Mouse (Mus musculus) forebrain, embryonic 16.5 days (tissue): Measurements from ENCODE around the gene Specc1. TPM values are rescaled to one million over a fixed set of nuclear protein-coding genes. Genes with fewer than 3 reads are reported as not detected.

ENCODE experiments used
- ATAC-seq: fragments of 200-750 bp; cut with Nextera tagmentation; 2 replicates; pipeline ENCODE4 v1.8.0; 2017; ENCODE audit warnings: mild to moderate bottlenecking, moderate library complexity
- H3K27ac ChIP-seq: fragments of 300-500 bp; sonication (generic); 2 replicates; pipeline ENCODE4 v1.5.1; 2014; ENCODE audit warnings: low read length, control low read depth
- H3K27me3 ChIP-seq: fragments of 300-500 bp; sonication (generic); replicated peaks from 2 replicates; pipeline ENCODE4 v1.6.1; 2014; ENCODE audit warnings: low read length; ENCODE audit not compliant: control insufficient read depth, insufficient read depth
- H3K36me3 ChIP-seq: fragments of 300-500 bp; sonication (generic); 2 replicates; pipeline ENCODE4 v1.6.1; 2014; ENCODE audit not compliant: control insufficient read depth, insufficient read depth
- H3K4me1 ChIP-seq: fragments of 300-500 bp; sonication (generic); replicated peaks from 2 replicates; pipeline ENCODE4 v1.6.1; 2014; ENCODE audit warnings: low read length; ENCODE audit not compliant: control insufficient read depth, insufficient read depth
- H3K4me2 ChIP-seq: fragments of 300-500 bp; sonication (generic); 2 replicates; pipeline ENCODE4 v1.6.1; 2014; ENCODE audit warnings: mild to moderate bottlenecking, low read length, control low read depth
- H3K4me3 ChIP-seq: fragments of 300-500 bp; sonication (generic); replicated peaks from 2 replicates; pipeline ENCODE4 v1.5.1; 2014; ENCODE audit warnings: mild to moderate bottlenecking, low read length, control low read depth
- H3K9ac ChIP-seq: fragments of 300-500 bp; sonication (generic); replicated peaks from 2 replicates; pipeline ENCODE4 v1.6.1; 2014; ENCODE audit warnings: low read depth, low read length, control low read depth
- H3K9me3 ChIP-seq: fragments of 300-500 bp; sonication (generic); 2 replicates; pipeline ENCODE4 v1.6.1; 2016; ENCODE audit warnings: low read length; ENCODE audit not compliant: control insufficient read depth
- WGBS: fragments of 180-500 bp; shearing (Covaris S2); extraction: QIAGEN DNeasy Blood & Tissue Kit; methylation state at CpG from one replicate; pipeline ENCODE4 v1.1.7; 2014; 5-methylcytosine and 5-hydroxymethylcytosine counted together
- polyA plus RNA-seq: library from polyadenylated mRNA; unstranded; fragments of >200 nt; fragmentation: Nextera tagmentation; extraction: Ambion mirVana; gene quantifications from 2 replicates; pipeline ENCODE4 v1.2.1, GENCODE M21; 2015

The Specc1 gene
- polyA plus RNA-seq, 1 experiment from 2014 or later = 9.4 TPM

- Histone ChIP-seq H3K9me3 (no peaks in the 10 kb centered on the region), H3K4me1 (peaks cover 5% of the 10 kb centered on the region), H3K36me3 (no peaks in the 10 kb centered on the region), H3K9ac (no peak overlapping the region), H3K4me2 (no peak overlapping the region), H3K27ac (no peak overlapping the region), H3K27me3 (no peaks in the 10 kb centered on the region), H3K4me3 (no peak overlapping the region)
- 79% methylated on average over 10 of the region's 10 CpGs for WGBS
- ATAC-seq = no peak
Observed at GRCm38 (mm10) chr11:62018315-62019205, 62.0 kb downstream of the Specc1 start.

DNA sequence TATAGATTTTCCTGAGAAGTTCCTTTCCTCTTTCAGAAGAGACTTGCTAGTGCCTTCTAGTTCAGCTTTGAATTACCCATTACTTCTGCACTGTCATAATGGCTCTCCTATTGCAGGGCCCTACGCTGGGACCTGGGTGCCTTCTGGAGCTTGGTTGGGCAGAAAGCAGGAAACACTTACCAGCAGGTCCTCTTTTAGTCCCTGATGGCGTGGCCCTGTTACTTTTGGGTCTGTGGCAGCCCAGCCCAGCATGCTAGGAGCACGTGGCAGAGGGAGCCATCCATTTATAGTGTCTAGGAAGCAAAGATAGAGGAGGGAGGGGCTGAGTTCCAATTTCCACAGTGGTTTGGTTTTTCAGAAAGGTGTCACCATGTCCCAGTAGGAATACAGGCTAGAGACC lies 63.3 kb downstream of the Specc1 start:
- 69% methylated on average over 3 of the region's 3 CpGs for WGBS

DNA sequence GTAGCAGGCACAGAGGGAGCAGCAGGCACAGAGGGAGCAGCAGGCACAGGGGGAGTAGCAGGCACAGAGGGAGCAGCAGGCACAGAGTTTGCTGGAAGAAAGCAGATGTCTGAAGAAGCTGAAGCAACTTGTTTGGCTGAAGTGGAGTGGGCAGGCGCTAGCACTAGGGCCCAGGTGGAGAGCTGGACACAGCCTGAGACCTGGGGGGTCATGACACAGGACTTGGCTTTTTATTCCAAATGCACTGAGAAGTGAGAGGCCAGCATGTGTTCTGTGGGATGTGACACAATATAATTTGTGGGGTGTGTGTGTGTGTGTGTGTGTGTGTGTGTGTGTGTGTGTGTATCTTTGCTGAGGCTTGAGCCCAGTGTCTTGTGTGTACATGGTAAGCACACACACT lies 64.3 kb downstream of the Specc1 start:
- no peaks in the 10 kb centered on the region for H3K27me3 ChIP-seq
- H3K9ac ChIP-seq = no peak overlapping the region
- WGBS = 89% methylated on average over 1 of the region's 1 CpGs
- no peaks in the 10 kb centered on the region for H3K36me3 ChIP-seq
- H3K4me2 ChIP-seq = no peak overlapping the region
- ATAC-seq = no peak
- no peaks in the 10 kb centered on the region for H3K9me3 ChIP-seq
- no peak overlapping the region for H3K4me3 ChIP-seq
- no peak overlapping the region for H3K27ac ChIP-seq
- H3K4me1 ChIP-seq = peaks cover 13% of the 10 kb centered on the region

More for the DNA sequence above, 63.3 kb downstream of the Specc1 start:
- H3K27ac ChIP-seq = no peak overlapping the region
- H3K27me3 ChIP-seq = no peaks in the 10 kb centered on the region
- no peaks in the 10 kb centered on the region for H3K36me3 ChIP-seq
- H3K4me2 ChIP-seq = no peak overlapping the region
- no peak overlapping the region for H3K9ac ChIP-seq
- H3K9me3 ChIP-seq = no peaks in the 10 kb centered on the region
- no peak overlapping the region for H3K4me3 ChIP-seq
- ATAC-seq = no peak
- H3K4me1 ChIP-seq = peaks cover 15% of the 10 kb centered on the region

- no peaks in the 10 kb centered on the region for H3K36me3 ChIP-seq
- no peaks in the 10 kb centered on the region for H3K9me3 ChIP-seq
- H3K4me3 ChIP-seq = no peak overlapping the region
- H3K27ac ChIP-seq = no peak overlapping the region
- H3K9ac ChIP-seq = no peak overlapping the region
- H3K4me2 ChIP-seq = no peak overlapping the region
- no peaks in the 10 kb centered on the region for H3K27me3 ChIP-seq
- H3K4me1 ChIP-seq = peaks cover 20% of the 10 kb centered on the region
- ATAC-seq = no peak
- 88% methylated on average over 3 of the region's 3 CpGs for WGBS
Observed at GRCm38 (mm10) chr11:62022105-62022504, 65.5 kb downstream of the Specc1 start.

DNA sequence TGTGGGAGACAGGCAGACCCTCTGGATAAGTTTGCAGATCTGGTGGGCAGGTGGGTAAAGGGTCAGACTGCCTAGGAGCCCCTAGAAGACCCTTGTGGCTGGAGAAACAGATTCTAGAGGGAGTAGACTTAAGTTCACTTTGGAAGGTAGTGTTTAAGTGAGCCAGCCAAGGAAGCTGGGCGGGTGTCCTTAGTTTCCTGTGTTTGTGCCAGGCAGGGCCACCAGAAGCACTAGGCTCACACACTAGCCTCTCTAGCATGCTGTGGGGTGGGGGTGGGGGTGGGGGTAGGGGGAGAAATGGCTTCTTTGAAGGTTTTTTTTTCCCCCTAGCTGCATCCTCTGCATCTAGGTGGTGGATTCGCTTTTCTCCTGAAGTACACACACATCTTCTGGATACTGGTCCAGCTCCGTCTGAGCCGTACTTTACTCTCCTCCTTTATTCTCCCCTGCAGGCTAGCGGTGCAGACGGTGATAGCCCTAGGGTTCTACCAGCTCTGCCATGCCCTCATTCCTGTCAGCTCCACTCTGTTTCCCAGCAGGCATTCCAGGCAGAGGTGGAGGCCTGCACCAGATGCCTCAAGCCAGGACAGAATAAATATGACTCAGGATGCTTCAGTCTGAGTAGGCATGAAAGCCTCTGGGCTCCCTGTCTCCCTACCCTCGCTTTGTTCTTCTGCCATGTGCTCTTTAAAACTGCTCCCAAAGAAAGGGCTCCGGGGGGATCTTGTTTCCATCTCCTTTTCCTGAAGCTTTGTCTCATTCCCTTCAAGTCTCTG lies 66.3 kb downstream of the Specc1 start:
- Histone ChIP-seq H3K27me3 (no peaks in the 10 kb centered on the region), H3K36me3 (no peaks in the 10 kb centered on the region), H3K4me1 (peaks cover 25% of the 10 kb centered on the region), H3K4me3 (no peak overlapping the region), H3K4me2 (no peak overlapping the region), H3K9me3 (no peaks in the 10 kb centered on the region), H3K27ac (no peak overlapping the region), H3K9ac (no peak overlapping the region)
- no peak for ATAC-seq
- 77% methylated on average over 8 of the region's 8 CpGs for WGBS

DNA sequence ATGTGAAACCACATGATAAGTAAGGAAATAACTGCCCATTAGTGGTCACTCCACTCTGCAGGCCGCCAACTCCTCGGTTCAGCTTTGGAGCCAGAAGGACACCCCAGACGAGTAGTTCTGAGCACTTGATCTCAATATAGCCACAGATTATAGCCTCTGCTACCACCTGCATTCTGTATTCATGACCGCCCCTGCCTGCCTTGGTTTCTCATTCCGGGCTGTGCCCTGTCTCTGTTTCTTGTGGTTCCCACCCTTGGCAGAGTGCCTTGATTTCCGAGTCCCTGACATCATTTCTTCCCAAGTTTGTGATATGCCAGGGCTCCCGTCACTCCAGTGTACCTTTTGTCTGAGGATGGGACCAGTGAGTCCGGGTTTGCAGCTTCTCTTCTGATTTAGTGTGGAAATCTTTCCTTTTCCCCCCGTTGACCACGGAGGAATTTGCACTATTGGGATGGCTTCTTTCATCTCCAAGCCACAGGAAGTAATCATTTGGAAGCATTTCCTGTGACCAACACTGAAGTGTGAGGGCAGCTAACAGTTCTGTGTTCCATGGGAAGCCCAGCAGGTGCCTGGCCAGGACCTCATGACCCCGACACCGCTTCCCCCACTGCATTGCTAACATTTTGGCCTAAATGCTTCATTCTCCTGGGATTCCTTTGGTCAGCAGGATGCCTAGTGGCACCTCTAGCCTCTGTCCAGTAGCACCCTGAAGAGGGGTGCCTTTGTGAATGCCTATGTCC lies 67.1 kb downstream of the Specc1 start:
- Histone ChIP-seq H3K4me3 (no peak overlapping the region), H3K9me3 (no peaks in the 10 kb centered on the region), H3K27ac (no peak overlapping the region), H3K27me3 (no peaks in the 10 kb centered on the region), H3K4me2 (no peak overlapping the region), H3K9ac (no peak overlapping the region), H3K36me3 (no peaks in the 10 kb centered on the region), H3K4me1 (peaks cover 25% of the 10 kb centered on the region)
- ATAC-seq = no peak
- 78% methylated on average over 12 of the region's 12 CpGs for WGBS

GRCm38 (mm10) chr11:62024234-62024601 lies 67.7 kb downstream of the Specc1 start:
- 0 out of 2 replicates have a peak overlapping the region, but pooled peaks have one; percentile 12 for H3K4me2 ChIP-seq
- H3K9ac ChIP-seq = 0 out of 2 replicates have a peak overlapping the region, but pooled peaks have one; percentile 8
- 0 out of 2 replicates have a peak overlapping the region, but pooled peaks have one; percentile 2 for H3K27ac ChIP-seq
- ATAC-seq = no peak
- H3K36me3 ChIP-seq = no peaks in the 10 kb centered on the region
- H3K4me1 ChIP-seq = peaks cover 25% of the 10 kb centered on the region
- H3K27me3 ChIP-seq = no peaks in the 10 kb centered on the region
- H3K4me3 ChIP-seq = no peak overlapping the region
- 4% methylated on average over 8 of the region's 8 CpGs for WGBS
- H3K9me3 ChIP-seq = no peaks in the 10 kb centered on the region

- no peak overlapping the region for H3K4me3 ChIP-seq
- peaks cover 25% of the 10 kb centered on the region for H3K4me1 ChIP-seq
- H3K27ac ChIP-seq = peak overlapping the region; percentile 0; the same call in 1 of the 2 replicates
- H3K27me3 ChIP-seq = no peaks in the 10 kb centered on the region
- ATAC-seq = peak; percentile 23; the same call in 1 of the 2 replicates
- no peak overlapping the region for H3K4me2 ChIP-seq
- H3K9me3 ChIP-seq = no peaks in the 10 kb centered on the region
- 21% methylated on average over 5 of the region's 5 CpGs for WGBS
- H3K9ac ChIP-seq = no peak overlapping the region
- H3K36me3 ChIP-seq = no peaks in the 10 kb centered on the region
Observed at GRCm38 (mm10) chr11:62024952-62025351, 68.4 kb downstream of the Specc1 start.

- H3K27ac ChIP-seq = no peak overlapping the region
- H3K4me1 ChIP-seq = peaks cover 25% of the 10 kb centered on the region
- H3K4me2 ChIP-seq = no peak overlapping the region
- H3K9me3 ChIP-seq = no peaks in the 10 kb centered on the region
- H3K9ac ChIP-seq = no peak overlapping the region
- 68% methylated on average over 2 of the region's 2 CpGs for WGBS
- H3K27me3 ChIP-seq = no peaks in the 10 kb centered on the region
- no peaks in the 10 kb centered on the region for H3K36me3 ChIP-seq
- H3K4me3 ChIP-seq = no peak overlapping the region
- no peak for ATAC-seq
Observed at GRCm38 (mm10) chr11:62025770-62026169, 69.2 kb downstream of the Specc1 start.
